Mouse (Mus musculus) lung, postnatal 0 days (tissue): ENCODE data around the gene Ppp1r15b. TPM values are rescaled to one million over a fixed set of nuclear protein-coding genes. Genes with fewer than 3 reads are reported as not detected.

Experiments
- ATAC-seq: fragments of 200-750 bp; cut with Nextera tagmentation; 2 replicates; pipeline ENCODE4 v1.8.0; 2017; ENCODE audit warnings: moderate library complexity
- DNase-seq: peaks from one replicate; pipeline ENCODE4 v3.0.0-alpha.2; 2016; ENCODE audit warnings: low spot score
- H3K27ac ChIP-seq: fragments of 300-500 bp; sonication (generic); 2 replicates; pipeline ENCODE4 v1.5.1; 2014; ENCODE audit warnings: antibody characterized with exemption, mild to moderate bottlenecking, low read length, mixed read lengths
- H3K27me3 ChIP-seq: fragments of 300-500 bp; sonication (generic); replicated peaks from 2 replicates; pipeline ENCODE4 v1.6.1; 2014; ENCODE audit warnings: low read length, mixed read lengths; ENCODE audit not compliant: insufficient read depth
- H3K36me3 ChIP-seq: fragments of 300-500 bp; sonication (generic); 2 replicates; pipeline ENCODE4 v1.6.1; 2014; ENCODE audit warnings: low read length, mixed read lengths; ENCODE audit not compliant: insufficient read depth
- H3K4me1 ChIP-seq: fragments of 300-500 bp; sonication (generic); 2 replicates; pipeline ENCODE4 v1.6.1; 2014; ENCODE audit warnings: antibody characterized with exemption, low read depth, low read length, mixed read lengths; ENCODE audit not compliant: insufficient read depth
- H3K4me2 ChIP-seq: fragments of 300-500 bp; sonication (generic); replicated peaks from 2 replicates; pipeline ENCODE4 v1.6.1; 2014; ENCODE audit warnings: low read depth, mild to moderate bottlenecking, low read length, moderate library complexity, mixed read lengths
- H3K4me3 ChIP-seq: fragments of 300-500 bp; sonication (generic); 2 replicates; pipeline ENCODE4 v1.5.1; 2014; ENCODE audit warnings: low read depth, low read length
- H3K9ac ChIP-seq: fragments of 300-500 bp; sonication (generic); replicated peaks from 2 replicates; pipeline ENCODE4 v1.6.1; 2014; ENCODE audit warnings: low read depth, mild to moderate bottlenecking
- H3K9me3 ChIP-seq: fragments of 300-500 bp; sonication (generic); 2 replicates; pipeline ENCODE4 v1.6.1; 2016; ENCODE audit warnings: low read length, mixed read lengths
- CTCF ChIP-seq: IDR thresholded peaks from 2 replicates; pipeline ENCODE4 v1.5.1; 2016; ENCODE audit warnings: antibody characterized with exemption, mild to moderate bottlenecking
- EP300 ChIP-seq: IDR thresholded peaks from 2 replicates; pipeline ENCODE4 v1.6.1; 2016; ENCODE audit warnings: antibody characterized with exemption, mild to moderate bottlenecking, control low read depth
- WGBS: fragments of 180-500 bp; shearing (Covaris S2); extraction: QIAGEN DNeasy Blood & Tissue Kit; methylation state at CpG from one replicate; pipeline ENCODE4 v1.1.7; 2014; 5-methylcytosine and 5-hydroxymethylcytosine counted together
- polyA plus RNA-seq: library from polyadenylated mRNA; unstranded; fragments of >200 nt; fragmentation: Nextera tagmentation; extraction: Ambion mirVana; gene quantifications from 2 replicates; pipeline ENCODE4 v1.2.1, GENCODE M21; 2015

Ppp1r15b gene
- 19.5 and 20.0 TPM in 2 replicates for polyA plus RNA-seq

DNA sequence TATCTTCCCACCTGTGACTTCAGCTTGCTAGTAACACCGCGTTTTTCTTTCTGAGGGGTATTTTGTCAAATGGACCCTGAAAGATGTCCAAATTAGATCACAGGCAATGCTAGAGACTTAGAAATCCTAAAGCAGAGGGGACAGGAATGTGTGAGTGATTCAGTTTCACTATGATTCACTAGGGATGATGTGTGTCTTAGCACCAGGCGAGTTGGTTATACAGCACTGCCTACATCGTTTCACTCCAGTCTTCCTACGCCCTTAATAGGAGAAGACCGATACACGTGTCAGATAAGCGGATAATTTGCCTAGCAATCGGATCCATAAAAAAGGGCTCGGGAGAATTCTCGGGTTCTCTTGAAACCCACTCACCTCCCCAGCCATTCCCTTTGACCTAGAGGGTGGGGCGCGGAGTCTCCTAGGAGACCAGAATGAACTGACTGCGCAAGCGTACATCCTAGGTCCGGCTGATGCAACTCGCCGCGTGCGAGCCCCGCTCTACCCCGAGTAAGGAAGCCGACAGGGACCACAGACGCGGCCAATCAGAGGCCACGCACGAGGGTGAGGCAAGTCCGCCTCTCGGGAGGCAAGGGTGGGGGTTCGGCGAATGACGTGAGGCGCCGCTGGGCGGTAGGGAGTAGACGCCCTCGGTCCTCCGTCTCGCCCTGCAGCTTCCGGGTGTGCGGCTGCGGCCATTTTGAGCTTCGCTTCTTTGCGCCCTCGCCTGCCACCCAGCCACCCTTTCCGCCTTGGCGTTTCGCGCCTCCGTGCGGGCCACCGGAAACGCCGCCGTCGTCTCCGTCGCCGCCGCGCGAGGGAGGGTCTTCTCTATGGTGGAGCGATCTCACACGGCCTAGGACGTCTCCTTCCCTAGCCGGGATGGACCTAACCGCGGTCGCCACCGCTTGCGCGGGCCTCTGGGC, at the start of gene Ppp1r15b:
Gene Ppp1r15b (plus strand): TSS at position 506 of the 923 bp plus-strand sequence.
- ATAC-seq (peak; percentile 98), DNase-seq (peak; percentile 99)
- Histone ChIP-seq H3K4me1 (peaks cover 8% of the 10 kb centered on the region; the same call in 1 of the 2 replicates), H3K27ac (peak within 1 kb of the TSS; percentile 99), H3K9me3 (no peaks in the 10 kb centered on the region), H3K4me3 (peak within 1 kb of the TSS; percentile 88), H3K36me3 (no peaks in the 10 kb centered on the region), H3K4me2 (peak within 1 kb of the TSS; percentile 85), H3K27me3 (no peaks in the 10 kb centered on the region), H3K9ac (peak within 1 kb of the TSS; percentile 97)
- WGBS = 5% methylated on average over 70 of the region's 72 CpGs
- TF ChIP-seq CTCF (peak; percentile 38; the same call in 1 of the 2 replicates), EP300 (no peak; the same call in none of the 2 replicates)

DNA sequence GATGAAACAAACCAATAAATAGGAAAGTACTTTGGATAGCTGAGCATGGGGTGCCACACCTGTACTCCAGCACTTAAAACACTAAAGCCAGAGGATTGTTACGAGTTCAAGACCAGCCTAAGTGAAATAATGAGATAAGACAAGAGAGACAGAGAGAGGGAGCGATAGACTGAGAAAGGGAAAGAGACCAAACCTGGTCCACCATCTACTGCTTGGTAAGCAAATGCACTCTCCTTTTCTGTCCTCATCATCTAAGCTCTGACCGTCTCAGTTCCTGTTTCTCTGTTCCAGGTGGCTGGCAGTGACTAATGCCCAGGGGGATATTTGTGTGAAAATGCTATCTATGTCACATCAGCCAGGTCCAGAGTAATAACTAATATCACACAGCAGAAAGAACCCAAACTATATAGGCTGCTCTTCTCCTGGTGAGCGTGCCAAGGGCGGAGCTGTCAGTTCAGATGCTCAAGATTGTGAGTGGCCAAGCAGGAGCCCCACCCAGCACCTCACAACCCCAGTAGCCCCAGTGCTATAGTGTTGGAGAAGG, 47.9 kb upstream of the Ppp1r15b start:
- H3K9ac ChIP-seq = no peak overlapping the region
- no peak overlapping the region for H3K4me2 ChIP-seq
- H3K9me3 ChIP-seq = no peaks in the 10 kb centered on the region
- 74% methylated on average over 5 of the region's 5 CpGs for WGBS
- no peak overlapping the region for H3K4me3 ChIP-seq
- peaks cover 9% of the 10 kb centered on the region; the same call in 1 of the 2 replicates for H3K4me1 ChIP-seq
- H3K27ac ChIP-seq = 0 out of 2 replicates have a peak overlapping the region, but pooled peaks have one; percentile 38
- TF ChIP-seq EP300 (no peak), CTCF (no peak)
- no peak for DNase-seq
- no peaks in the 10 kb centered on the region; the same call in 1 of the 2 replicates for H3K27me3 ChIP-seq
- ATAC-seq = no peak
- H3K36me3 ChIP-seq = no peaks in the 10 kb centered on the region

- Histone ChIP-seq H3K27ac (peak overlapping the region; percentile 38), H3K9me3 (no peaks in the 10 kb centered on the region), H3K36me3 (no peaks in the 10 kb centered on the region), H3K4me2 (no peak overlapping the region), H3K4me3 (no peak overlapping the region), H3K27me3 (no peaks in the 10 kb centered on the region; the same call in 1 of the 2 replicates), H3K4me1 (peaks cover 9% of the 10 kb centered on the region; the same call in 1 of the 2 replicates), H3K9ac (no peak overlapping the region)
- peak; percentile 82 for DNase-seq
- 43% methylated on average over 11 of the region's 11 CpGs for WGBS
- peak; percentile 78 for ATAC-seq
- TF ChIP-seq EP300 (no peak), CTCF (no peak)
Observed at GRCm38 (mm10) chr1:133083942-133084625, 46.9 kb upstream of the Ppp1r15b start.

- DNase-seq (no peak), ATAC-seq (no peak)
- WGBS = 67% methylated on average over 14 of the region's 14 CpGs
- Histone ChIP-seq H3K9ac (no peak overlapping the region), H3K4me2 (no peak overlapping the region), H3K27me3 (no peaks in the 10 kb centered on the region; the same call in 1 of the 2 replicates), H3K4me1 (peaks cover 9% of the 10 kb centered on the region; the same call in 1 of the 2 replicates), H3K9me3 (no peaks in the 10 kb centered on the region), H3K36me3 (no peaks in the 10 kb centered on the region), H3K4me3 (no peak overlapping the region), H3K27ac (peak overlapping the region; percentile 38; the same call in 1 of the 2 replicates)
- no peak for TF ChIP-seq EP300
- no peak for TF ChIP-seq CTCF
Observed at GRCm38 (mm10) chr1:133084708-133085416, 46.1 kb upstream of the Ppp1r15b start.

DNA sequence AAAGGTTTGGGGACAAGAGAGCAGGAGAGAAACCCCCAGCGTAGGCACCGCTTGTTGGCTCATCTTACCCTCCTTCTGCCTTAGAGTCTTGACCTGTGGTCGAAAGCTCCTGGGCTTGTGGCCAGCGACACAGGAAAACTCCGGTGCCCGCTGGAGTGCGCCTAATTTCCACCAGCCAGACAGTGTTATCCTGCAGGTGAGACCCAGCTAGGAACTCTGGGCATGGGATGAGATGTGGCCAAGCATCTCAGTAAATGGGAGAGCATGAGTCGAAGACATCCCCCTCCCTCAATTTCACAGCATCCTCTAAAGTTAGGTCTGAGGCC, 45.6 kb upstream of the Ppp1r15b start:
- Histone ChIP-seq H3K27ac (no peak overlapping the region), H3K27me3 (no peaks in the 10 kb centered on the region; the same call in 1 of the 2 replicates), H3K9me3 (no peaks in the 10 kb centered on the region), H3K4me1 (peaks cover 9% of the 10 kb centered on the region; the same call in 1 of the 2 replicates), H3K36me3 (no peaks in the 10 kb centered on the region), H3K4me2 (no peak overlapping the region), H3K9ac (no peak overlapping the region), H3K4me3 (no peak overlapping the region)
- DNase-seq (no peak), ATAC-seq (no peak)
- TF ChIP-seq CTCF (no peak), EP300 (no peak)
- WGBS = 59% methylated on average over 8 of the region's 8 CpGs
